Mouse (Mus musculus): ENCODE results near the gene Trip11.

The Trip11 gene

DNA sequence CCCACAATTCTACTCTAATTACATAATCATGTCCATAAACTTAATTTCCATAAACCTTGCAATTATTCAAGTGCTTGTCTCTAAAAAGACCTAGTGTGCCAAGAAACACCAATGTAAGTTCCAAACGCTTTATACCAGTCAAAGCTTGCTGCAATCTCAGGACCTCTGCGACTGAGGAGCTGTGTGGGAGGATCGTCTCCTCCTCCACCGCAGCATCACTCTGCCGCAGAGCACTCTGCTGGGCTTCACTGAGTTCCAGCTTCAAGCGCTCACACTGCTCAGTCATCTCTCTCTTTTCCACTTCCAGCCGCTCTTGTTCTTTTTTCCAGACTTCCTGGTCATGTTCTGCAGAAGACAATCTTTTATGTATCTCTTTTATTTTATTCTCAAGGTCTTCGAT lies 19.8 kb downstream of the Trip11 start:
- DNase-seq, result no peak

DNA sequence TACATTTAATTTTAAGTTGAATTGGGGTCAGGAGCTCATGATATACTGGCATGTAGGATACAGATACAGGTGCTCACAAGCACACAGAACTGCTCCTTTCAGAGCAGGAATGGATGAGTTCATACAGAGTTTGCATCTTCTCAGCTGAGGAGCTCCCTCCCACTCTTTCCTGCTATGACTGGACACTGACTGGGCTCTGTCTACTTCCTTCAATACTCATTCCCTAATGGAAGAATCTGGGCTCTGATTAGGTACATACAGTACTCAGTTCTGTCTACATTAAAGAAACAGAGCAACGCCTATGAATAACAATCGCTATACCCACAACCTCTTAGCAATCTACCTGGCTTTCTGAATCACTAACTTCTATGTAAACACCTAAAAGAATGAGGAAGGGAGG lies 20.2 kb downstream of the Trip11 start:
- DNase-seq, result no peak

DNA sequence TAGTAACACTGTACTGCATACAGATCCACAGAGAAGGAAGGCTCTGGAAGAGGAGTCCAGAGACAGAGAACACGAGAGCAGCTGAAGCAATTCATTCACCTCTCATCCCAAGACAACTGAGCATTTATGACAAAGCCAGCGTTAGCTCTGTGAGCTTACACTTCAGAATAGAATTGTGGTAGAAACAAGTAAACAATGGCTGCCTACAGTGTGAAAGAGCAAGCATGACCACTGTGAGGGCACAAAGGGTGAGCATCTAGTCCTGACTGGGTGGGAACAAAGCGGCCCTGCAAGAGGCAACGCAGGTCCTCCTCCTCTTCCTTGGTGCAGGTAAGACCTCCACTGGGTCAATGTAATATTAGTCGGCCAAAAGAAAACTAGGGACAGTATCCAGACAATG lies 22.0 kb downstream of the Trip11 start:
- DNase-seq, result no peak

DNA sequence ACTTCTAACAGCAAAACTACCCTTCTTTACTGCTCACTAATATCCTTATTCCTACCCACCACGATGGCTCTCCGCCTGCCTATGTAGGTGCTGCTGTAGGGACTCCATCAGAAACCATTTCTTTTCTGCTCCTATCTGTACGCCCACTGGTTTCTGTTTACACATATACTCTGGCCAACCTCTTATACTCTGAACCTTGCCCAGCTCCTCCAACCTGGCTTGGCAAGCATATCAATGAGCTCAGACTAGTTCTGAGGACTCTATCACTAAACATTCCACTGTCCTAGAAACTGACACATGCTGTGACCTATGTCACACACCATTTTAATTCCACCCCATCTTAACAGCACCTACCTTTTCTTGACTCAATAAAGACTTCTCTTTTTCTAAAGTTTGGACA lies 23.7 kb downstream of the Trip11 start:
- no peak for DNase-seq

DNA sequence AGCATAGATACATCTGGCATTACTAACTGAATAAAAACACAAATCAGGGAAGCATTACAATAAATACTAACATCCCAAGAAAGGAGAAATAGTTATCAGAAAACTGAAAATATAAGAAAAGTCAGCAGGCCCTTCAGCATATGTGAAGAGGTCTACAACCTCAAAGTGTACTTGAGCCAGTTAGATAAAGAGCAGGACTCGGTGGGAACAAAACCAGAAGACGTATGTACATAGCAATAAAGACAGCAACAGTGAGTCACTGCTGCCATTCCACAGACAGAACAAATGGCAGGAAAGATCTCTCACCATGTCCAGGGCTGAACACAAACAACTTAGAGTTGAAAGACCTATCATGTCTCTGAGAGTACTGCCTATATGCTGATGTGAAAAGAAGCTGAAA lies 24.8 kb downstream of the Trip11 start:
- DNase-seq, result no peak

GRCm38 (mm10) chr12:101884926-101885325 lies 28.1 kb downstream of the Trip11 start:
- no peak for DNase-seq

GRCm38 (mm10) chr12:101876374-101876773 lies 36.7 kb downstream of the Trip11 start:
- no peak for DNase-seq

- no peak for DNase-seq
These were observed 38.0 kb downstream of the Trip11 start for GRCm38 (mm10) chr12:101875107-101875506.

- no peak for DNase-seq
These were observed 50.6 kb downstream of the Trip11 start for GRCm38 (mm10) chr12:101862286-101862964.

DNA sequence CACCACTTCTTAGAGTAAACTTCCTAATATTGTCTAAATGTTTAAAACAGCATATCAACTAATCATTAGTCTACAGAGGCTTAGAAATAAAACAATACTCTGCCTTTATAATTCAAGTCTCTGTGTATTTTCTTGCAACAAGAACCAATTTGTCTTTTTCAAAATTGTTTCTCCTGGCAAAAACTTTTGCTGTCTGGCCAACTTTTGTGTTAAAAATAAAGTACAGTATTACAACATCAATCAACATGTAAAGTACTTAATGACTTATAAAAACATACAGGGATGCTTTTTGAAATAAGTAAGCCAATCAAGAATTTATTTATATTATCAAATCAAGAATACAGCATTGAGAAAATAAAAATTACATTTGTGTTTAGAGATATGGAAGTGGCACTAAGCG lies 52.8 kb downstream of the Trip11 start:
- no peak for DNase-seq

DNA sequence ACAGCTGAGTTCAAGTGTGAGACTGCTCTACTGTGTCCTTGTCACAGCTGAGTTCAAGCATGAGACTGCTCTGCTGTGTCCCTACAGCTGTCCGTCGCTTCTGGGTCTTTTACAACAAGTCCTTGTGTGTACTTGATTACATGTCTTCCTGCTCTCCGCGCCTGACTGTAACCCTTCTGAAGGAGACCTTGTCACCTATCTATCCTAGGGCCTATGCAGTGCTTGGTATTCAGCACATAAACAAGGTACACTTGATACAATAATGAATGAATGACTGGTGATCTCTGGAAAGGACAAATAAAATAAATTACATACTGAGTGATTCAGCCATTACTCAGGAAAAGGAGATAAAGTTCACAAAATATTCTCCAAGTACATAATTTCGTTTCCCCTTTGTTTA lies 55.1 kb downstream of the Trip11 start:
- no peak for DNase-seq

DNA sequence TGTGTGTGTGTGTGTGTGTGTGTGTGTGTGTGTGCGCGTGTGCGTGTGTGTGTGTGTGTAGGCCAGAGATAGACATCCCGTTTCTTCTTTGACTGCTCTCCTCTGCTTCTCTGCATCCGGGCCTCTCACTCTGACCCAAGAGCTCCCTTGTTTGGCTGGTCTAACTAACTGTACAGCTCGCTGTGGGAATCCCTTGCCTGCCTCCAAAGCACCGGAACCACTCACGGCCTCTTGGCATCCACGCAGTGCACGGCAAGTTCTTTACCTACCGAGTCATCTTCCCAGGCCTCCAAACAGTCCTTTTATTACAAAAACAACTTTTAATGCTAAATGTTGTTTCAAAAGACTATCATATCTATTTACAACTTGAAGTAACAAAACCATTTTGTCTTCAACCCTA lies 58.7 kb downstream of the Trip11 start:
- DNase-seq, result no peak

GRCm38 (mm10) chr12:101851846-101852564 lies 61.1 kb downstream of the Trip11 start:
- no peak for DNase-seq

DNA sequence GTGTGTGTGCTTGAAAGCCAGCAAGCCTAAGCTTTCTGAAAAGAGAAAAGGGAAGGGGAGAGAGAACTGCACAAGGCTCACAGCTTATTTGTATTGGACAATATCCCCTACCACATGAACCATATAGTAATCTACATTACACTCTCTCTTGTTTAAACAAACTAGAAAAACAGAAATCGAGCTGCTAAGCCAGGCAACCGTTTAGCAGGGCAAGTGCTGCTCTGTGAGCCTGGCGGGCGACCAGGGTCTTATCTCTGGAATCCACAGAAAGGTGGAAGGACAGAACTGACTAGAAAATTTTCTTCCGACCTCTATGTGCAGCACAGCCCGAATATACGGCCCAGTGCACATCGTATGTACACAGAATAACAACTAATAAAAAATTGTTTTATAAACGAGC lies 61.8 kb downstream of the Trip11 start:
- no peak for DNase-seq

GRCm38 (mm10) chr12:101836546-101837274 lies 76.4 kb downstream of the Trip11 start:
- no peak for DNase-seq

DNA sequence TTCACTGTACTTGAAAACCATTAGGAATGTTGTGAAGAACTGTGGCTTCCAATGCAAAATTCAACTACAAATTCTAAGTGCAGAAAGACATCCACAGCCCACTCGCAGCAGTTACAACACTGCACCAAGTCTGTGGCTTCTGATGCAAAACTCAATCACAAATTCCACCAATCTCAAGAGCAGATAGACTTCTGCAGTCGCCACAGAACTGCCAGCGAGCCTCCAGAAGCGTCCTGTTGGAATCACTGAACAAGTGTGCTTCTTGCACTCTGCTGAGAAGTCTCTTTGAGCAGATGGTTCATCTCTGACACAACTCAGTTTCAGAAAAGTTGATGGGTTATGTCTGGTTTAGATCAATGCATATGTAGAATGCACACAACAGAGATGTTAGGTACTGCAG lies 78.4 kb downstream of the Trip11 start:
- DNase-seq, result no peak

DNA sequence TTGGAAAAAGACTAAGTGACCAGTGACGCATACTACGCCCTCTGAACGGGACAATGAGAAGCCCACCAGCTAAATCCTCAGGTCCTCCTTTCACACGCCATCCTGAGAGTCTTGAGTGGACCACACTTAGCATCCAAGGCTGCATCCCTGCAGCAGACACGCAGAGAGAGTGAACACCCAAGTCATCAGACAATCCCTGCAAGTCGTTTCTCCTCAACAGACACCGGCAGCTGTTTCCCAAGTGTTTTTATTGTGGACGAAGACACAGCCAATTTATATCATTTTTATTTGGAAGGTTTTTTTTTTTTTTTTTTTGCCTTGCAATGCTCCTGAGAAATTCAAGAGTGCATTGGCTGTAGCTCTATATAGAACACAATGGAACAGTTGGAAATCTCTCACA lies 79.3 kb downstream of the Trip11 start:
- no peak for DNase-seq

DNA sequence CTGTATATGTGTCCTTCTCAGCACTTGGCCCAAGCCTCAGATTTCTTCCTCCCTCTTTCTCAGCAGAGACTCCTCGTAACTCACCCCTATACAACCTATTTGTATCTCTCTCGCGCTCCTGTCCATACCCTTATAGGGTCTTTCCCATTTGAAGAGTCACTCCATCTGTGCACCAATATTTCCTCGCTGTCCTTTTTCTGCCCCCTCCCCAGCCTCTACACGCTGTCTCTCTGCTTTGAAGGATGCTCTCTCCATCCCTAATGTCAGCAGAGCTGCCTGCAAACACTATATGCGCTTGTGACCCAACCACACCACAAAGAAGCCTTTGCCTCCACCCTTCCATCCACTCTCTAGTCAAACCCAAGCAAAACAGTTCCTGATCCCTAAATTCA lies 80.0 kb downstream of the Trip11 start:
- DNase-seq, result no peak

GRCm38 (mm10) chr12:101832179-101833114 lies 80.6 kb downstream of the Trip11 start:
- no peak for DNase-seq

DNA sequence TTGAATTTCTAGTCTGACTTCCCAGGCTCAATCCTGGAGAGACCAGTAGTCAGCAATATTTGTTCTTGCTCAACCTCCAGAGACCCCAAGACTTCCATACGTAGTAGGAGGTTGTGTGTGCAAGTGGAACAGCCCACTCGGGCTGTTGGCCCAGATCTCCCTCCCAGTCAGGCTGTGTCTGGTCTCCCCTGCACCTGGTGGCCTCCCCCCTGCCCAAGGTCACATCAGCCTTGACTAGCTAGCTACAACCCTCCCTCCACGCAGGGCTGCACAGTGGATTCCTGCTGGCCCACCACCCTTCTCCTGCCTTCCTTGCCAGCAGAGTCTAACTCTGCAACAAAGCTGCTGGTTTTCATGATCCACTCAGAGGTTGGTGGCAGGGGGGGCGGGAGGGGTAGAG lies 81.8 kb downstream of the Trip11 start:
- DNase-seq, result no peak

- DNase-seq, result no peak
These were observed 89.9 kb downstream of the Trip11 start for GRCm38 (mm10) chr12:101823161-101823560.

DNA sequence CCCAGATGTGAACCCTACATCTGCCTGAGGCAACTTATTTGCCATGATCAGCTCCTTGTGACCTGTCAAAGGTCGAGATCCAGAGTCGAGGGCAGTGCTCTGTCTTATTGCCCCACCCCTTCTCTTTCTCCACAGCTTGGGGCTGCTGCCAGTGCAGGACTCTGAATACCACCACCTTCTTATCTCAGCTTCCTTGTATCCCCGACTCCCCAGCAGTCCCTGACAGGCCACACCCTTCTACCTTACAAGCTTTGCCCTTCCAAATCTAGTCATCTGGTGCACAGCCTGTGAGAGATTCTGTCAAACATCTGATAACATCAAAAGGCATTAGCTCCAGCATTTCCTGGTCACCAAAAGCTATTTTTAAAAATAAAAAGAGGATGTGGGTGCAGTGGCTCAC lies 91.5 kb downstream of the Trip11 start:
- DNase-seq, result no peak

DNA sequence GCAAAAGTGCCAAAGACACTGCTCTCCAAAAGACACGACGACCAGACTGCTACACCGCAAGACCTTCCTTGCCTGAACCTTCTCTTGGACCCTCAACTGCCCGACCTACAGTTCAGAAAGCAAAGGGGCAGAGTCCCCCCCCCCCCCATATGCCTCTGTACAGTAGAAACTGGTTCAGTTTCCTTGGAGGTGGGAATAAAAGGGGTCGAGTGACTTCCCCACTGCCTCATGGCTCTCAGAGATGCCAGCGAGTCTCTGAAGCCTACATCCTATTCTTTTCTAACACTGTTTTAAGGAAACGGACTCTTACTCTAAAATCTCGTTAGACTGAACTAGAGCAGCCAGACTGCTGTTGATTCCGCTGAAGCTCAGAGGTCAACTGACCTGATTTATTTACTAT lies 93.5 kb downstream of the Trip11 start:
- no peak for DNase-seq
